Mouse (Mus musculus) bone marrow macrophage, adult 2 months (primary cell): ENCODE data around the gene Ccnl2.

Source experiments
- CTCF ChIP-seq: IDR thresholded peaks from 2 replicates; pipeline ENCODE4 v1.5.1; 2012; ENCODE audit warnings: low read depth, mild to moderate bottlenecking, low read length, moderate library complexity
- POLR2A ChIP-seq: IDR thresholded peaks from 2 replicates; pipeline ENCODE4 v1.6.1; 2012; ENCODE audit warnings: mild to moderate bottlenecking, low read depth, low read length, borderline replicate concordance

DNA sequence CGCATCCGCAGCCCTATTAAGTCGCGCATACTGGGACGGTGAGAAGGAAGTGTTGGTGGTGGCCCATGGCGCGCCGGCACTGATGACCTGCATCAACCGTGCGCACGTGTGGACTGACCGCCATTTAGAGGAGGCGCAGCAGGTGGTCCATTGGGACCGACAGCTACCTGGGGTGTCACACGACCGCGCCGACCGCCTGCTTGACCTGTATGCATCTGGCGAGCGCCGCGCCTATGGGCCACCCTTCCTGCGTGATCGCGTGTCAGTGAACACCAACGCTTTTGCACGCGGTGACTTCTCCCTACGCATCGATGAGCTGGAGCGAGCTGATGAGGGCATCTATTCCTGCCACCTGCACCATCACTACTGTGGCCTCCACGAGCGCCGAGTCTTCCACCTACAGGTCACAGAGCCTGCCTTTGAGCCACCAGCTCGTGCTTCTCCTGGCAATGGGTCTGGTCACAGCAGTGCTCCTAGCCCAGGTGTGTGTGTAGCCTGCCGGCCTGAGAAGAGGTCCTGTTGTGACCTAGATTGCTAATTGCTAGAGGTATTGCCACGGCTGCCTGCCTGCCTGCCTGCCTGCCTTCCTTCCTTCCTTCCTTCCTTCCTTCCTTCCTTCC lies 29.5 kb downstream of the Ccnl2 start:
- TF ChIP-seq POLR2A (no peak), CTCF (no peak)
